Mouse (Mus musculus): ENCODE measurements around the gene Atp6v1b1. TPM values are rescaled to one million over a fixed set of nuclear protein-coding genes. Genes with fewer than 3 reads are reported as not detected.
"Not testable (repeated sequence)": the region's sequence is repeated elsewhere in the genome, so short reads cannot be mapped to it uniquely, and the experiment has no call there.

Atp6v1b1 gene
- polyA plus RNA-seq, 1 experiment from 2014 or later = not detected

GRCm38 (mm10) chr6:83775638-83776293 lies 33.0 kb downstream of the Atp6v1b1 start, which contains the start of gene Tex261:
TSS of gene Tex261 (minus strand) at chr6:83775813.
- no peaks in the 10 kb centered on the region for H3K9me3 ChIP-seq (ENCODE audit: control insufficient read depth, low read length)
- H3K4me2 ChIP-seq (replicated peaks; ENCODE audit: low read depth, low read length) = peak within 1 kb of the TSS; percentile 83
- peak within 1 kb of the TSS; percentile 14; the same call in 1 of the 2 replicates for H3K27ac ChIP-seq (ENCODE audit: low read depth, low read length)
- ATAC-seq (ENCODE audit: low FRiP score) (peak; percentile 96), DNase-seq (ENCODE audit: low spot score) (peak; percentile 93)
- under 1% methylated on average over 33 of the region's 45 CpGs for WGBS
- H3K27me3 ChIP-seq (ENCODE audit: control insufficient read depth, insufficient read depth, low read length) = no peaks in the 10 kb centered on the region
- H3K4me3 ChIP-seq (ENCODE audit: low read depth, low read length) = peak within 1 kb of the TSS; percentile 93
- peak within 1 kb of the TSS; percentile 93 for H3K9ac ChIP-seq (ENCODE audit: low read depth, low read length)
- no peaks in the 10 kb centered on the region for H3K36me3 ChIP-seq (ENCODE audit: control insufficient read depth, insufficient read depth, low read length)
- H3K4me1 ChIP-seq (replicated peaks; ENCODE audit: control insufficient read depth, insufficient read depth, low read length) = 0 out of 2 replicates have a peak, but pooled peaks cover 5% of the 10 kb centered on the region

- H3K9me3 ChIP-seq (ENCODE audit: control insufficient read depth, low read length) = no peaks in the 10 kb centered on the region
- no peaks in the 10 kb centered on the region for H3K27me3 ChIP-seq (ENCODE audit: control insufficient read depth, insufficient read depth, low read length)
- H3K4me3 ChIP-seq (ENCODE audit: low read depth, low read length) = no peak overlapping the region
- H3K9ac ChIP-seq (ENCODE audit: low read depth, low read length) = no peak overlapping the region
- WGBS = 77% methylated on average over 7 of the region's 7 CpGs
- 0 out of 2 replicates have a peak, but pooled peaks cover 5% of the 10 kb centered on the region for H3K4me1 ChIP-seq (replicated peaks; ENCODE audit: control insufficient read depth, insufficient read depth, low read length)
- DNase-seq (ENCODE audit: low spot score) = no peak
- no peak overlapping the region for H3K27ac ChIP-seq (ENCODE audit: low read depth, low read length)
- no peaks in the 10 kb centered on the region for H3K36me3 ChIP-seq (ENCODE audit: control insufficient read depth, insufficient read depth, low read length)
- no peak overlapping the region for H3K4me2 ChIP-seq (replicated peaks; ENCODE audit: low read depth, low read length)
- no peak for ATAC-seq (ENCODE audit: low FRiP score)
These were observed 35.5 kb downstream of the Atp6v1b1 start for GRCm38 (mm10) chr6:83778306-83778705.

- 5% methylated on average over 5 of the region's 5 CpGs for WGBS
- no peak overlapping the region for H3K4me2 ChIP-seq (replicated peaks; ENCODE audit: low read depth, low read length)
- no peaks in the 10 kb centered on the region for H3K9me3 ChIP-seq (ENCODE audit: control insufficient read depth, low read length)
- no peak overlapping the region for H3K9ac ChIP-seq (ENCODE audit: low read depth, low read length)
- H3K4me1 ChIP-seq (replicated peaks; ENCODE audit: control insufficient read depth, insufficient read depth, low read length) = 0 out of 2 replicates have a peak, but pooled peaks cover 5% of the 10 kb centered on the region
- H3K4me3 ChIP-seq (ENCODE audit: low read depth, low read length) = no peak overlapping the region
- no peak for ATAC-seq (ENCODE audit: low FRiP score)
- no peaks in the 10 kb centered on the region for H3K36me3 ChIP-seq (ENCODE audit: control insufficient read depth, insufficient read depth, low read length)
- peak; percentile 62 for DNase-seq (ENCODE audit: low spot score)
- no peak overlapping the region for H3K27ac ChIP-seq (ENCODE audit: low read depth, low read length)
- no peaks in the 10 kb centered on the region for H3K27me3 ChIP-seq (ENCODE audit: control insufficient read depth, insufficient read depth, low read length)
These were observed 36.2 kb downstream of the Atp6v1b1 start for GRCm38 (mm10) chr6:83779026-83779425.

GRCm38 (mm10) chr6:83786426-83786825 lies 43.6 kb downstream of the Atp6v1b1 start:
- ATAC-seq (ENCODE audit: low FRiP score) (no peak), DNase-seq (ENCODE audit: low spot score) (no peak)
- Histone ChIP-seq H3K27me3 (ENCODE audit: control insufficient read depth, insufficient read depth, low read length) (no peaks in the 10 kb centered on the region), H3K4me1 (replicated peaks; ENCODE audit: control insufficient read depth, insufficient read depth, low read length) (no peaks in the 10 kb centered on the region), H3K4me2 (replicated peaks; ENCODE audit: low read depth, low read length) (no peak overlapping the region), H3K36me3 (ENCODE audit: control insufficient read depth, insufficient read depth, low read length) (no peaks in the 10 kb centered on the region), H3K9ac (ENCODE audit: low read depth, low read length) (no peak overlapping the region), H3K9me3 (ENCODE audit: control insufficient read depth, low read length) (no peaks in the 10 kb centered on the region), H3K27ac (ENCODE audit: low read depth, low read length) (no peak overlapping the region), H3K4me3 (ENCODE audit: low read depth, low read length) (no peak overlapping the region)
- 69% methylated on average over 3 of the region's 3 CpGs for WGBS

GRCm38 (mm10) chr6:83788554-83788953 lies 45.8 kb downstream of the Atp6v1b1 start:
- Histone ChIP-seq H3K4me2 (replicated peaks; ENCODE audit: low read depth, low read length) (no peak overlapping the region), H3K36me3 (ENCODE audit: control insufficient read depth, insufficient read depth, low read length) (no peaks in the 10 kb centered on the region), H3K27ac (ENCODE audit: low read depth, low read length) (no peak overlapping the region), H3K27me3 (ENCODE audit: control insufficient read depth, insufficient read depth, low read length) (no peaks in the 10 kb centered on the region), H3K4me1 (replicated peaks; ENCODE audit: control insufficient read depth, insufficient read depth, low read length) (no peaks in the 10 kb centered on the region), H3K4me3 (ENCODE audit: low read depth, low read length) (no peak overlapping the region), H3K9ac (ENCODE audit: low read depth, low read length) (no peak overlapping the region), H3K9me3 (ENCODE audit: control insufficient read depth, low read length) (no peaks in the 10 kb centered on the region)
- peak; percentile 7 for DNase-seq (ENCODE audit: low spot score)
- ATAC-seq (ENCODE audit: low FRiP score) = peak; percentile 38; the same call in 1 of the 2 replicates
- 51% methylated on average over 7 of the region's 7 CpGs for WGBS

- not testable (repeated sequence) for H3K4me1 ChIP-seq (replicated peaks; ENCODE audit: control insufficient read depth, insufficient read depth, low read length); H3K9ac ChIP-seq (ENCODE audit: low read depth, low read length); H3K27me3 ChIP-seq (ENCODE audit: control insufficient read depth, insufficient read depth, low read length); H3K4me3 ChIP-seq (ENCODE audit: low read depth, low read length); DNase-seq (ENCODE audit: low spot score); H3K27ac ChIP-seq (ENCODE audit: low read depth, low read length); ATAC-seq (ENCODE audit: low FRiP score); H3K4me2 ChIP-seq (replicated peaks; ENCODE audit: low read depth, low read length); H3K9me3 ChIP-seq (ENCODE audit: control insufficient read depth, low read length); H3K36me3 ChIP-seq (ENCODE audit: control insufficient read depth, insufficient read depth, low read length)
- 82% methylated on average over 5 of the region's 5 CpGs for WGBS
These were observed 47.7 kb downstream of the Atp6v1b1 start for GRCm38 (mm10) chr6:83790533-83790932.

- 73% methylated on average over 4 of the region's 4 CpGs for WGBS
- H3K27ac ChIP-seq (ENCODE audit: low read depth, low read length) = no peak overlapping the region
These were observed 48.6 kb downstream of the Atp6v1b1 start for GRCm38 (mm10) chr6:83791251-83791890.

GRCm38 (mm10) chr6:83794760-83795296 lies 52.0 kb downstream of the Atp6v1b1 start, which contains the start of gene Nagk:
TSS of gene Nagk (plus strand) at chr6:83794982.
- peaks cover 5% of the 10 kb centered on the region; the same call in 1 of the 2 replicates for H3K4me1 ChIP-seq (replicated peaks; ENCODE audit: control insufficient read depth, insufficient read depth, low read length)
- peak within 1 kb of the TSS; percentile 66 for H3K4me3 ChIP-seq (ENCODE audit: low read depth, low read length)
- under 1% methylated on average over 43 of the region's 43 CpGs for WGBS
- ATAC-seq (ENCODE audit: low FRiP score) = peak; percentile 97
- no peaks in the 10 kb centered on the region for H3K9me3 ChIP-seq (ENCODE audit: control insufficient read depth, low read length)
- H3K4me2 ChIP-seq (replicated peaks; ENCODE audit: low read depth, low read length) = peak within 1 kb of the TSS; percentile 89
- DNase-seq (ENCODE audit: low spot score) = peak; percentile 95
- H3K9ac ChIP-seq (ENCODE audit: low read depth, low read length) = peak within 1 kb of the TSS; percentile 83
- no peaks in the 10 kb centered on the region for H3K27me3 ChIP-seq (ENCODE audit: control insufficient read depth, insufficient read depth, low read length)
- peak within 1 kb of the TSS; percentile 87 for H3K27ac ChIP-seq (ENCODE audit: low read depth, low read length)
- H3K36me3 ChIP-seq (ENCODE audit: control insufficient read depth, insufficient read depth, low read length) = no peaks in the 10 kb centered on the region

More at GRCm38 (mm10) chr6:83791251-83791890, 48.6 kb downstream of the Atp6v1b1 start:
- Histone ChIP-seq H3K4me2 (replicated peaks; ENCODE audit: low read depth, low read length) (no peak overlapping the region), H3K4me3 (ENCODE audit: low read depth, low read length) (no peak overlapping the region), H3K4me1 (replicated peaks; ENCODE audit: control insufficient read depth, insufficient read depth, low read length) (peaks cover 5% of the 10 kb centered on the region; the same call in 1 of the 2 replicates), H3K27me3 (ENCODE audit: control insufficient read depth, insufficient read depth, low read length) (no peaks in the 10 kb centered on the region), H3K36me3 (ENCODE audit: control insufficient read depth, insufficient read depth, low read length) (no peaks in the 10 kb centered on the region), H3K9me3 (ENCODE audit: control insufficient read depth, low read length) (no peaks in the 10 kb centered on the region), H3K9ac (ENCODE audit: low read depth, low read length) (no peak overlapping the region)
- no peak for DNase-seq (ENCODE audit: low spot score)
- ATAC-seq (ENCODE audit: low FRiP score) = no peak

Measured in hindbrain, embryonic 11.5 days (tissue).